Mouse (Mus musculus) adrenal gland, postnatal 14 days (tissue): ENCODE data around the gene Tyk2. TPM values are rescaled to one million over a fixed set of nuclear protein-coding genes. Genes with fewer than 3 reads are reported as not detected.

Source experiments
- DNase-seq: peaks from one replicate; pipeline ENCODE4 v3.0.0; 2021; ENCODE audit warnings: mixed read lengths
- total RNA-seq: library from RNA; stranded (reverse); gene quantifications from 2 replicates; pipeline ENCODE4 v1.2.3, GENCODE M21; 2021

Tyk2 gene
- total RNA-seq, 1 experiment from 2014 or later: 12.6 TPM

GRCm38 (mm10) chr9:21114190-21114589 is 16.9 kb downstream of the Tyk2 start:
- DNase-seq: no peak

- no peak for DNase-seq
Observed at GRCm38 (mm10) chr9:21113751-21114150, 17.3 kb downstream of the Tyk2 start.

GRCm38 (mm10) chr9:21107607-21108237 is 23.3 kb downstream of the Tyk2 start:
- DNase-seq: no peak

GRCm38 (mm10) chr9:21105760-21106564 is 25.1 kb downstream of the Tyk2 start:
- DNase-seq: no peak

- no peak for DNase-seq
Observed at GRCm38 (mm10) chr9:21104814-21105213, 26.2 kb downstream of the Tyk2 start.

- DNase-seq: no peak
Observed at GRCm38 (mm10) chr9:21102076-21102475, 29.0 kb downstream of the Tyk2 start.

GRCm38 (mm10) chr9:21100447-21101161 is 30.4 kb downstream of the Tyk2 start:
- DNase-seq: no peak

GRCm38 (mm10) chr9:21097793-21098192 is 33.2 kb downstream of the Tyk2 start:
- no peak for DNase-seq

GRCm38 (mm10) chr9:21095958-21096357 is 35.1 kb downstream of the Tyk2 start:
- DNase-seq: no peak

- DNase-seq: no peak
Observed at GRCm38 (mm10) chr9:21093423-21093822, 37.6 kb downstream of the Tyk2 start.

- DNase-seq: peak; percentile 98
Observed at GRCm38 (mm10) chr9:21091707-21092320, 39.2 kb downstream of the Tyk2 start, which contains the start of the genes Gm38431 and Raver1. TSS of gene Gm38431 (minus strand) at chr9:21091997. TSS of gene Raver1 (minus strand) at chr9:21092008.

- DNase-seq: no peak
Observed at GRCm38 (mm10) chr9:21090972-21091706, 39.9 kb downstream of the Tyk2 start.

GRCm38 (mm10) chr9:21090537-21090936 is 40.5 kb downstream of the Tyk2 start:
- no peak for DNase-seq

- no peak for DNase-seq
Observed at GRCm38 (mm10) chr9:21083324-21083723, 47.7 kb downstream of the Tyk2 start.

GRCm38 (mm10) chr9:21081127-21081526 is 49.9 kb downstream of the Tyk2 start:
- DNase-seq: no peak

- DNase-seq: no peak
Observed at GRCm38 (mm10) chr9:21075625-21076024, 55.4 kb downstream of the Tyk2 start.

GRCm38 (mm10) chr9:21074173-21074572 is 56.9 kb downstream of the Tyk2 start:
- DNase-seq: no peak

GRCm38 (mm10) chr9:21073044-21073840 is 57.8 kb downstream of the Tyk2 start, which contains the start of the genes Gm49373 and Fdx1l:
TSS of gene Gm49373 (minus strand) at chr9:21073096.
TSS of gene Fdx1l (minus strand) at chr9:21073614.
- DNase-seq: peak; percentile 94

- no peak for DNase-seq
Observed at GRCm38 (mm10) chr9:21072641-21073040, 58.4 kb downstream of the Tyk2 start.

- DNase-seq: no peak
Observed at GRCm38 (mm10) chr9:21067006-21067684, 63.9 kb downstream of the Tyk2 start, which contains the start of gene Zglp1. TSS of gene Zglp1 (minus strand) at chr9:21067093.
